Mouse (Mus musculus) CH12F3 (cell line): Measurements from ENCODE around the gene Sh3gl1.

Experiments used
- in situ Hi-C: fragments of 300-500 bp; cut with MboI; formaldehyde crosslinking; loops from 2 replicates; pipeline ENCODE4 v1.14.3; 2020; ENCODE audit warnings: low sequenced_read_pairs

The Sh3gl1 gene

DNA sequence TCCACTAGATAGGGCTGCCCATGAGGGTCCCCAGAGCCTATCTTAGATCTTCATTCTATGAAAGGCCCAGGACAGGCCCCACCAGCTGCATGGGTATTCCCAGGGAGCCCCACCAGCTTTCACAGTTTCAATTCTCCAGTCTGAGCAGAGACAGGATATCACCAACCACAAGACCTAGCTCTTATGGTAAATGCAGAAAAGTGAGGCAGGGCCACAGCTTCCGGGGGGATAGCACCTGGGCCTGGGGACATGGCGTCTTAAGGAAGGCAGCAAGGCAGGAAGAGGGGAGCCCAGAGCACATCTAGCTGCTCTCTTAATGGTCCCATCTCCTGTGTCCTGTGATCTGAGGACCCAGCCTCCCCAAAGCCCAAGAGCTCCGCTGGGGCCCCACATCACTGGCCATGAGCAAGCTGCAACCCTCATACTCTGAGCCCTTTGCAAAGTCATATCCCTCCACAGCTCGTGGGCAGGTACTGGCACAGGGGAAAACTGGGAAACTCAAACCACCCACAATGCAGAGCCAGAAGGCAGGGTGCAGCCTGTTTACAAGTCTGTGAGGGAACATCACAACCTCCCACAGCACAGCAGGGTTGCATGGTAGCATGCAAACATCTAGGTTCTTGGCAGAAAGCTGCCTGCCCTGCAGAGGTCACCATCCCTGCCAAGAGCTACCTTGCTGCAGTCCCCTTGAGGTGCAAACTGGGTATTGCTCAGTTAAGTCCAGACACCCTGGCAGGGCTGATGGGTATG lies 15.1 kb downstream of the Sh3gl1 start:
- in situ Hi-C loops = no loop called here

DNA sequence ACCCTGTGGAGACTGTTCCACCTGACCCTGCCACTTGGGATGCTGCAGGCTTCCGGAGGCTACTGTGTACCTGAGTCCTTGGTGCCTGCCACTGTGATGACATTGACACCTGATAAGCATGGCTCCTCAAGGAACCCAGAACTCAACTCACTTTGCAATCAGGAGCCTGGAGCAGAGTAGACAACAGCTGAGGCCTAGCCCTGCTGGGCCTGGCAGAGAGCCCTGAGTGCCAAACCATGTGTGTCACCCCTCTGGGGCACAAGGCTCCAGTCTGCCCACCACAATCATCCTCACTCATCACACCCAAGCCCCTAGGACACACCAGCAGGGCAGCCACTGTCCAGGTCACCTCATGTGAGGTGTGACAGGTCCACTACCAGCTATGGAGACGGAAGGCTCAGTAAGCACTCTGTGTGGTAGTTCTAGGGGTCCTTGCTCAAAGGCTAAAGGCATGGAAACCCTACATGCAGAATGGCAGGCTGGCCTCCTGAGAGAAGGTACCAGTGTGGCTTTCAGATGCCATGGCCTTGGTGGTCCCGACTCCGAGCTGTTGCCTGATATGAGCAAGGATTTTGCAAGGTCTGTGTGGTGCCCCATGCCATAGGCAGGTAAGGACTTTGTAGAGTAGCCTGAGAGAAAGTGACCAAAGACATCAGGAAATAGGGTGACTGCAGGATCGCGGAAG lies 15.9 kb downstream of the Sh3gl1 start:
- in situ Hi-C loops = no loop called here

DNA sequence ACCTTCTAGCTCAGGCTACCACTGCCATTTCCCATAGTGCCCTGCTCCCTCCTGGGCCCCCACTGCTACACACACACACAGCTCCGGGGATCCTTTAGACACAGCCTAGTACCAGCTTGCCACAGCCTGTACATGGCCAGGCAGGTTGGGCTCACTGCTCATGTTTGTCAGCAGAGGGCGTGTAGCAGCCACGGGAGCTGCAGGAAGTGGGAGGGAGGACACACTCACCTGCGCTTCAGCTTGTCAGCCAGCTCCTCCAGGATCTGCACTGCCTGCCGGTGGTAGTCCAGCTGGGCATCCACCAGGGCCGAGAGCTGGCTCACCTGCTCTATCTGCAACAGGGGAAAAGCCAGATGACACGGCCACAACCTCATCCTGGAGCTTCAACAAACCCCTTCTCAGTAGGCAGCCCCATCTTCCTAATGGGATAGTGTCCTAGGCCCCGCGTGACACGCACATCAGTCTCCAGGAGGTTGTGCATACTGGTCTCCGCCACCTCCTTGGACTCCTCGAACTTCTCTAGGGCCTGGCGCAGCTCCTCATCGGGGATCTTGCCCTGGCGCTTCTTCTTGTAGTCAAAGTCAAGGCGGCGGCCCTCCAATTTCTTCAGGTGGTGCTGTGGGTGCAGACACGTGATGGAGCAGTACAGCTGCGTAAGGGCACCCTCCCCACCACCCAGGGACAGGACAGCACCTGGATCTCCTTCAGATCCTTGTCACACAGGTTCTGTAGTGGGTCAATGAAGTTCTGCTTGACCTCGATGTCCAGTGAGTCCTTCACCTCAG lies 17.9 kb downstream of the Sh3gl1 start:
- in situ Hi-C loops = no loop called here

- in situ Hi-C loops = no loop called here
Measured at GRCm38 (mm10) chr17:56017848-56018247, 18.6 kb downstream of the Sh3gl1 start.

DNA sequence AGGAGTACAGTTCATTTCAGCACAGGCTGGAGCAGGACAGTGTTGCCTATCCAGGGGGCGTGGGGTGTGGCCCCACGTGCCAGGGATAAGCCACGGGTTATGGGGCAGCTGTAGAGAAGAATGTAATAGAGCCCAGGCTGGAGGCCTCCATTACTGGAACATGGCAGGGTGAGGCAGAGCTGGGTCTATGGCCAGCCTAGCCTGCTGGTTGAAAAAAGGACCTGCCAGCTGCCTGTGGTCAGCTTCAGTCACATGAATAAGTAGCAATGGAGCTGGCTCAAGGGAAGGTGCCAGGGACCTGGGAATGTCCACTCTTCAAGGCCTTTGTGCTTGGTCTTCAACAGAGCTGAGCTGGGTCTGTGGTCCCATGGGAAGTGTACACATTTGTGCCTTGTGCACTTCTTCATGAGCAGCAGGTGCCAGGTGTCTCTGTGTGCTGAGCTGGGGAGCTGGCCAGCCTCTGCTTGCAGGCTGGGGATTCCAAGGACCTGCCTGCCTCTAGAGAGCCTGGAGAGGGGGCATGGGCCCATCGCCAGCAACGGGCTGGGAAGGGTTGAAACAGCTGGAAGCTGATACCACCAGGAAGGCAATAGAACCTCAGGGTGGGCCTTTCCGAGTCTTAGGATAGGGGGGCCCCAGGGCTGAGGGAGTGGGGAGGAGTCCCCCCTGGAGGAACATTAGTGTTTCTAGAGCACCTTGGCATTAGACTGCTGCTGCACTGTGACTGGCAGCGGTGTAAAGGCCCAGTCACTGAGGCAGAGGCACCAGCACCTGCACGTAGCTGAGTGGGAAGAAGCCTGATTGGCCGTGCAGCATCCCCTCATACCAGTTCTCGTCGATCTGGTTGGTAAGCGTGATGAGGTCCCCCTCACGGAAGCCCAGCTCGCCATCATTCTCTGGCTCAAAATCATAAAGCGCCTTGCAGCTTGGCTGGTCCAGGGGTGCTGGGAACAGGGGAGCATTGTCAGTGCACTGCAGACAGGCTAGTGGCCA lies 19.3 kb downstream of the Sh3gl1 start:
- in situ Hi-C loops = no loop called here

GRCm38 (mm10) chr17:56016382-56016781 lies 20.1 kb downstream of the Sh3gl1 start:
- in situ Hi-C loops = no loop called here

- in situ Hi-C loops = no loop called here
Measured at GRCm38 (mm10) chr17:56015293-56015692, 21.1 kb downstream of the Sh3gl1 start.

DNA sequence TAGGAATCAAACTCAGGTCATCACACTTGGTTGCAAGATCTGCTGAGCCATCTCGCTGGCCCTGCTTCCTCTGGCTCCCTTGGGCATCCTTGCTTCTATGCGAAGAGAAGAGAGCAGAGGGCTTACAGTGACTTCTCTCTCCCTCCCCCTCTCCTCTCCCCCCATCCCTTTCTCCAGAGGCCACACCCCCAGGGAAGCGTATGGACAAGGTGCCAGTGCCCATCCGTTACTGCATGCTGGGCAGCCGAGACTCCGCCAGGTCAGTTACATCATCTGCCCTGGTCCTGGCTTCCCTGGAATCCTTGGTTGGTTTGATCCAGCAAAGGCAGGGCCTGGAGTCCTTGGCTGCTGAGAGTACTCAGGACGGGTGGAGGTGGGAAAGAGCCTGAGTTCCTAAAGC lies 25.0 kb downstream of the Sh3gl1 start:
- in situ Hi-C loops = no loop called here

- in situ Hi-C loops = no loop called here
Measured at GRCm38 (mm10) chr17:56010681-56011080, 25.8 kb downstream of the Sh3gl1 start.

- in situ Hi-C loops = no loop called here
Measured at GRCm38 (mm10) chr17:56010255-56010654, 26.2 kb downstream of the Sh3gl1 start.

- in situ Hi-C loops = no loop called here
Measured at GRCm38 (mm10) chr17:56009962-56010240, 26.5 kb downstream of the Sh3gl1 start.

DNA sequence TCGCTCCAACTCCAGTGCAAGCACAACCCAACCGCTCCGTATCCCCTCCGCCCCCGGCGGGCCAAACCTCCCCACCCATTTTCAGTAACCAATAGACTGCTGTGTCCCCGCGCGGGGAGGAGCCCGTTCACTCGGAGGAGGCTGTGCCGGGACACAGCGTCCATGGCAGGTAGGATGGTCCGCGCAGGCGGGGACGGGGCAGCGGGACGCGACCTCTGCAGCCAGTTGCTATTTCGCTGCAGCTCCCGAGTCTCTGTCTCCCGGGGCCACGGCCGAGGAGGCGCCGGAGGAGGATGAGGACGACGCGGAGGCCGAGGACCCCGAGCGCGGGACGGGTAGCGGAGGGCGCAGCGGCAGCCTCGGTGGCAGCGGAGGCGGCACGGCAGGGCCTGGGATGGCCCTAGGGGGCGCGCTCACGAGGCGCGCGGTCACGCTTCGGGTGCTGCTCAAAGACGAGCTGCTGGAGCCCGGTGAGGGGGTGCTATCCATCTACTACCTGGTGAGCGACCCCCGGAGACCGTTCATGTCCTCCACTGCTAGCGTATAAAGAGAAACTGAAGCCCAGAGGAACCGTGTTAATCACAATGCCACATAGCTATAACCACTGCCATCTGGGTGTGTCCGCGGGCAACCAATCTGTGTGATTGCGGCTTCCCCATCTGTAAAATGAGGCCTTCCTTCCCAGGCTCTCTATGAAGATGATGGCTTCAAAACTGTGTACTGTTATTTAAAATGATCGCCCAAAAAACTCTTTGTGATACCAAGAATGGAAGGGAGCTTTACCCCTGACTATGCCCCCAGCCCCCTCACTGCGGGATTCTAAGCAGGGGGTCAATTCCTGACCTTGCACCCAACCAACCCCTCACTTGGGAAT lies 27.1 kb downstream of the Sh3gl1 start:
- in situ Hi-C loops = no loop called here

- in situ Hi-C loops = no loop called here
Measured at GRCm38 (mm10) chr17:56008356-56009087, 27.9 kb downstream of the Sh3gl1 start.

DNA sequence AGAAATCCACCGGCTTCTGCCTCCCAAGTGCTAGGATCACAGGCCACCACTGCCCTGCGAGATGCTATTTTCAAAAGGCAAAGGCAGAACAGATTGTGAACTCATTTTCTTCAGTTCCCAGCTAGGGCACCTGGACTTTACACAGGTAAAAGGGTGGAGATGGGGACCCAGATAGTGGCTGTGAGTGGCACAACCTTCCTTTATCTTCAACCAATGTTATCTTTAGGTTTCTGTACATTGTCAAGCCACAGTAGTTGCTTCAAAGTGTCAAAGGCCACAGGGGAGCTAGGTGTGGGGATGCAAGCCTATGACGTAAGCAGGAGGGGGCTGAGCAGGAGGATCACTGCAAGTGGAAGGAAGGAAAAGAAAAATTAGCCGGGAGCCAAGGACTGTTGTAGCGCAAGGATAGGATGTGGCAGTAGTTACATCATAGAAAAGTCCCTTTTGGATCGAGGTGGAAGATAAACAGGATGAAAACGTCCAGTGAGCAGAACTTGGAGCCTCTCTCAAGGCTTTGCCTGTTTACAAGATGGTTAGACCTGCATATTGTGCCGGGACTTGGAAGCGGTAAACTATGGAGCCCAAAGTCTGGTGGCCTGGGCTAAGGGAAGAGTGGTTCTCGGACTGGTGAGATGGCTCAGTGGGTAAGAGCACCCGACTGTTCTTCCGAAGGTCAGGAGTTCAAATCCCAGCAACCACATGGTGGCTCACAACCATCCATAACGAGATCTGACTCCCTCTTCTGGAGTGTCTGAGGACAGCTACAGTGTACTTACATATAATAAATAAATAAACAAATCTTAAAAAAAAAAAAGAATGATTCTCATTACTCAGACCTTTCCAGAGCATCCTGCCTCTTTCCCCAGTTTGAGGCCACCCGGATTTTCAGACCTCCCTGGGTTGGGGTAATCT lies 28.7 kb downstream of the Sh3gl1 start:
- in situ Hi-C loops = no loop called here

GRCm38 (mm10) chr17:56006956-56007355 lies 29.5 kb downstream of the Sh3gl1 start:
- in situ Hi-C loops = no loop called here

GRCm38 (mm10) chr17:56005415-56006061 lies 30.9 kb downstream of the Sh3gl1 start, which contains the start of the genes Stap2 and Mpnd:
TSS of gene Stap2 (minus strand) at chr17:56005584.
TSS of gene Mpnd (plus strand) at chr17:56005711.
- in situ Hi-C loops = no loop called here

- in situ Hi-C loops = no loop called here
Measured at GRCm38 (mm10) chr17:56003000-56003399, 33.4 kb downstream of the Sh3gl1 start.
